Mouse (Mus musculus) E14TG2a.4 (cell line): ENCODE results near the gene Olfr701.

Experiments
- CTCF ChIP-seq: conservative IDR thresholded peaks from 2 replicates; pipeline ENCODE4 v1.5.1; 2014; ENCODE audit warnings: low read length
- NANOG ChIP-seq: IDR thresholded peaks from 2 replicates; pipeline ENCODE4 v1.6.1; 2014; ENCODE audit warnings: borderline replicate concordance, low read length, mixed read lengths
- POU5F1 ChIP-seq: IDR thresholded peaks from 2 replicates; pipeline ENCODE4 v1.6.1; 2014; ENCODE audit warnings: low read length, borderline replicate concordance

DNA sequence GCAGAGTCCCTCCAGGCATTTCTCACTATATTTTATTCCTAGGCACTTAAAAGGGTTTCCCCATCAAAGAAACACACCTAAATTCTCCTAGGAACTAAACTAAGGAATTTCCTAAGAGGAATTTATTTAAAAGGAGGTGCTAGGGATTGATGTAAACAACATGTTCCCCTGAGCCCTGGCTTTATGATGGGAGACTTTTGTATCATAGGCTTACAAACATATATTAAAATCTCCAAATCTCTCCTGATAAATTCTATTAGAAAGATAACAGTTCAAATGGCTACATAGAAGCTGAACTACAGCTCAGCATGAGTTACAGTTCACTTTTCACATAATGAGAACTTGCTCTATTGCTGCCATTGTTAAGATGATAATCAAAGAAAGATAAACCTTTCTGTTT is 19.9 kb downstream of the Olfr701 start, which contains the start of gene Olfr702:
- TF ChIP-seq CTCF (no peak), POU5F1 (no peak), NANOG (no peak)
